Mouse (Mus musculus): ENCODE measurements around the gene Mapk12. TPM values are rescaled to one million over a fixed set of nuclear protein-coding genes. Genes with fewer than 3 reads are reported as not detected.

The Mapk12 gene
- polyA plus RNA-seq, 1 experiment from 2014 or later, result 18.4 TPM

DNA sequence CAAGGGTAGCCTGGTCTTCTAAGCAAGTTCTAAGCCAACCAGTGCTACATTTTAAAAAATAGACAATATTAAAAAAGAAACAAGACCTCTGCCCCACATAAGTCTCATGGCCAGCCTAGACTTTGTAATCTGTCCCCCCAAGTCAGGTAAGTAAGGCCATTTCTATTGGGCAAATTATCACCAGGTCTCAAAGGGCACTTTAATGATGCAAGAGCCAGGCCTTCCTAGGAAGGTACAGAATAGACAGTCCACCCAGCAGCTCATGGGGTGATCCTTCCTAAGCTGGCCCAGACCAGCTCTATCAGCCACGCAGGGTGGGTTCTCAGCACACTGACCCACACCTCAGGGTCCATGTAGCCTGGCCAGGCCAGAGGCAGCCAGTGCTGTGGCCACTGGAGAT is 56.6 kb downstream of the Mapk12 start:
- 96% methylated on average over 1 of the region's 1 CpGs for WGBS
- no peaks in the 10 kb centered on the region for H3K27me3 ChIP-seq (ENCODE audit: control insufficient read depth, insufficient read depth, low read length)
- H3K4me1 ChIP-seq (ENCODE audit: control insufficient read depth, insufficient read depth, low read length), result peaks cover 5% of the 10 kb centered on the region
- no peak for ATAC-seq (replicated peaks; ENCODE audit: extremely low read depth, insufficient read depth, low FRiP score)
- no peak overlapping the region for H3K27ac ChIP-seq (ENCODE audit: low read length)
- peaks cover 46% of the 10 kb centered on the region for H3K36me3 ChIP-seq (ENCODE audit: control insufficient read depth, insufficient read depth)
- no peaks in the 10 kb centered on the region for H3K9me3 ChIP-seq (replicated peaks; ENCODE audit: control insufficient read depth, low read length)
- no peak overlapping the region for H3K9ac ChIP-seq (ENCODE audit: low read length)
- no peak overlapping the region for H3K4me2 ChIP-seq (ENCODE audit: low read depth, low read length)
- no peak overlapping the region for H3K4me3 ChIP-seq (ENCODE audit: low read length)

Small RNA genes lying within 50 kb of the gene (microRNA-seq; reads per million reads assigned to microRNA genes)
- gene Mir6958, result 2.0 reads per million, percentile 4 among the genes with 10 or more reads in this experiment
- gene Mir7118, result not detected

Other genes starting within 250 kb of the Mapk12 start
- gene Ttll8, start 186.3 kb downstream of the Mapk12 start, polyA plus RNA-seq (2015; fragmentation: Nextera tagmentation; extraction: Ambion mirVana), result not detected in 2 replicates
- 0.05 and 0.24 TPM in 2 replicates for gene Mlc1, start 161.7 kb downstream of the Mapk12 start, polyA plus RNA-seq (2015; fragmentation: Nextera tagmentation; extraction: Ambion mirVana)
- 77.6 and 85.3 TPM in 2 replicates for gene Mov10l1, start 157.8 kb downstream of the Mapk12 start, polyA plus RNA-seq (2015; fragmentation: Nextera tagmentation; extraction: Ambion mirVana)
- gene Panx2, start 81.0 kb downstream of the Mapk12 start, polyA plus RNA-seq (2015; fragmentation: Nextera tagmentation; extraction: Ambion mirVana), result 1.3 and 1.4 TPM in 2 replicates
- 54.0 and 55.9 TPM in 2 replicates for gene Trabd, start 65.6 kb downstream of the Mapk12 start, polyA plus RNA-seq (2015; fragmentation: Nextera tagmentation; extraction: Ambion mirVana)
- 11.0 and 14.0 TPM in 2 replicates for gene Selenoo, start 51.6 kb downstream of the Mapk12 start, polyA plus RNA-seq (2015; fragmentation: Nextera tagmentation; extraction: Ambion mirVana)
- 9.1 and 9.8 TPM in 2 replicates for gene Tubgcp6, start 17.6 kb downstream of the Mapk12 start, polyA plus RNA-seq (2015; fragmentation: Nextera tagmentation; extraction: Ambion mirVana)
- gene Hdac10, start 12.0 kb downstream of the Mapk12 start, polyA plus RNA-seq (2015; fragmentation: Nextera tagmentation; extraction: Ambion mirVana), result 16.4 and 19.7 TPM in 2 replicates
- 3.6 and 4.1 TPM in 2 replicates for gene Mapk11, start 8.9 kb upstream of the Mapk12 start, polyA plus RNA-seq (2015; fragmentation: Nextera tagmentation; extraction: Ambion mirVana)
- 91.8 and 104 TPM in 2 replicates for gene Plxnb2, start 40.1 kb upstream of the Mapk12 start, polyA plus RNA-seq (2015; fragmentation: Nextera tagmentation; extraction: Ambion mirVana)
- gene Dennd6b, start 55.8 kb upstream of the Mapk12 start, polyA plus RNA-seq (2015; fragmentation: Nextera tagmentation; extraction: Ambion mirVana), result 18.9 and 19.0 TPM in 2 replicates
- gene Ppp6r2, start 70.8 kb upstream of the Mapk12 start, polyA plus RNA-seq (2015; fragmentation: Nextera tagmentation; extraction: Ambion mirVana), result 18.2 and 21.3 TPM in 2 replicates
- 43.0 and 43.6 TPM in 2 replicates for gene Sbf1, start 174.6 kb upstream of the Mapk12 start, polyA plus RNA-seq (2015; fragmentation: Nextera tagmentation; extraction: Ambion mirVana)
- 0.19 and 0.42 TPM in 2 replicates for gene Adm2, start 182.0 kb upstream of the Mapk12 start, polyA plus RNA-seq (2015; fragmentation: Nextera tagmentation; extraction: Ambion mirVana)
- gene Miox, start 193.7 kb upstream of the Mapk12 start, polyA plus RNA-seq (2015; fragmentation: Nextera tagmentation; extraction: Ambion mirVana), result not detected in 2 replicates
- 54.5 and 56.5 TPM in 2 replicates for gene Lmf2, start 215.0 kb upstream of the Mapk12 start, polyA plus RNA-seq (2015; fragmentation: Nextera tagmentation; extraction: Ambion mirVana)
- 101 and 108 TPM in 2 replicates for gene Ncaph2, start 215.0 kb upstream of the Mapk12 start, polyA plus RNA-seq (2015; fragmentation: Nextera tagmentation; extraction: Ambion mirVana)
- 10.0 and 11.9 TPM in 2 replicates for gene Sco2, start 233.1 kb upstream of the Mapk12 start, polyA plus RNA-seq (2015; fragmentation: Nextera tagmentation; extraction: Ambion mirVana)
- gene Tymp, start 236.3 kb upstream of the Mapk12 start, polyA plus RNA-seq (2015; fragmentation: Nextera tagmentation; extraction: Ambion mirVana), result 0.92 and 0.97 TPM in 2 replicates
- 1.8 and 1.9 TPM in 2 replicates for gene Odf3b, start 238.6 kb upstream of the Mapk12 start, polyA plus RNA-seq (2015; fragmentation: Nextera tagmentation; extraction: Ambion mirVana)
- gene Klhdc7b, start 244.2 kb upstream of the Mapk12 start, polyA plus RNA-seq (2015; fragmentation: Nextera tagmentation; extraction: Ambion mirVana), result not detected in 2 replicates

Measured in heart, embryonic 16.5 days (tissue).